Mouse (Mus musculus) cerebellum, adult 11-12 months (tissue): ENCODE measurements around the gene Stxbp5l.
A peak's percentile ranks its signal among the peaks of the same experiment; 100 is the strongest.
"Not testable (repeated sequence)": the region's sequence is repeated elsewhere in the genome, so short reads cannot be mapped to it uniquely, and the experiment has no call there.

Source experiments
- DNase-seq: peaks from one replicate; pipeline ENCODE4 v3.0.0; 2022

The Stxbp5l gene

GRCm38 (mm10) chr16:37273681-37274080 is 111.1 kb downstream of the Stxbp5l start:
- peak; percentile 44 for DNase-seq

- DNase-seq: no peak
These were observed 123.1 kb downstream of the Stxbp5l start for GRCm38 (mm10) chr16:37261678-37262077.

- DNase-seq: no peak
These were observed 165.6 kb downstream of the Stxbp5l start for GRCm38 (mm10) chr16:37219151-37219550.

- no peak for DNase-seq
These were observed 176.0 kb downstream of the Stxbp5l start for GRCm38 (mm10) chr16:37208783-37209182.

GRCm38 (mm10) chr16:37194152-37194551 is 190.6 kb downstream of the Stxbp5l start:
- DNase-seq: no peak

- DNase-seq: not testable (repeated sequence)
These were observed 259.6 kb downstream of the Stxbp5l start for GRCm38 (mm10) chr16:37125190-37125589.

GRCm38 (mm10) chr16:37109285-37109684 is 275.5 kb downstream of the Stxbp5l start:
- peak; percentile 66 for DNase-seq

GRCm38 (mm10) chr16:37108763-37109162 is 276.0 kb downstream of the Stxbp5l start:
- peak; percentile 60 for DNase-seq

GRCm38 (mm10) chr16:37094169-37094833 is 290.5 kb downstream of the Stxbp5l start:
- DNase-seq: no peak

- DNase-seq: no peak
These were observed 295.1 kb downstream of the Stxbp5l start for GRCm38 (mm10) chr16:37089648-37090047.

GRCm38 (mm10) chr16:37072354-37072753 is 312.4 kb downstream of the Stxbp5l start:
- no peak for DNase-seq
